Mouse (Mus musculus) right cerebral cortex, postnatal 4 days (tissue): ENCODE results near the gene BC024978.

Experiments used
- DNase-seq: peaks from one replicate; pipeline ENCODE4 v3.0.0-alpha.2; 2022

BC024978 gene

GRCm38 (mm10) chr7:27178324-27179216 is 17.0 kb upstream of the BC024978 start, which contains the start of gene Rab4b:
Gene Rab4b (minus strand): TSS chr7:27178896.
- DNase-seq, result peak; percentile 97

- DNase-seq, result no peak
These were observed 16.2 kb upstream of the BC024978 start for GRCm38 (mm10) chr7:27179217-27179918.

- DNase-seq, result no peak
These were observed 15.5 kb upstream of the BC024978 start for GRCm38 (mm10) chr7:27180036-27180435.

- no peak for DNase-seq
These were observed 14.5 kb upstream of the BC024978 start, which contains the start of the genes Gm21983 and Mia for GRCm38 (mm10) chr7:27180837-27181695. Gene Gm21983 (minus strand): TSS chr7:27181086. Gene Mia (minus strand): TSS chr7:27181157.

- no peak for DNase-seq
These were observed 13.1 kb upstream of the BC024978 start for GRCm38 (mm10) chr7:27182498-27182897.

- peak; percentile 53 for DNase-seq
These were observed 10.6 kb upstream of the BC024978 start for GRCm38 (mm10) chr7:27184964-27185363.

- no peak for DNase-seq
These were observed 9.6 kb upstream of the BC024978 start for GRCm38 (mm10) chr7:27185986-27186385.

GRCm38 (mm10) chr7:27189271-27189931 is 6.2 kb upstream of the BC024978 start:
- DNase-seq, result no peak

GRCm38 (mm10) chr7:27192434-27192833 is 3.1 kb upstream of the BC024978 start:
- DNase-seq, result no peak

GRCm38 (mm10) chr7:27193731-27194130 is 1.9 kb upstream of the BC024978 start:
- DNase-seq, result no peak

GRCm38 (mm10) chr7:27197136-27197535 is 1.6 kb downstream of the BC024978 start:
- DNase-seq, result no peak

GRCm38 (mm10) chr7:27197634-27198033 is 2.1 kb downstream of the BC024978 start:
- DNase-seq, result no peak

- no peak for DNase-seq
These were observed 2.8 kb downstream of the BC024978 start for GRCm38 (mm10) chr7:27198355-27198754.

- no peak for DNase-seq
These were observed 3.2 kb downstream of the BC024978 start for GRCm38 (mm10) chr7:27198779-27199178.

- DNase-seq, result no peak
These were observed 8.3 kb downstream of the BC024978 start for GRCm38 (mm10) chr7:27203730-27204449.

GRCm38 (mm10) chr7:27212626-27213025 is 17.0 kb downstream of the BC024978 start:
- no peak for DNase-seq

- DNase-seq, result no peak
These were observed 23.0 kb downstream of the BC024978 start for GRCm38 (mm10) chr7:27218586-27218985.

- DNase-seq, result no peak
These were observed 24.4 kb downstream of the BC024978 start for GRCm38 (mm10) chr7:27219937-27220336.

- DNase-seq, result no peak
These were observed 26.4 kb downstream of the BC024978 start for GRCm38 (mm10) chr7:27221939-27222338.

- DNase-seq, result no peak
These were observed 27.0 kb downstream of the BC024978 start for GRCm38 (mm10) chr7:27222538-27222937.

- DNase-seq, result no peak
These were observed 29.4 kb downstream of the BC024978 start for GRCm38 (mm10) chr7:27224877-27225575.
